Mouse (Mus musculus): Measurements from ENCODE around the gene Vdac2. TPM values are rescaled to one million over a fixed set of nuclear protein-coding genes. Genes with fewer than 3 reads are reported as not detected.
A peak's percentile ranks its signal among the peaks of the same experiment; 100 is the strongest.

The Vdac2 gene
- polyA plus RNA-seq, 1 experiment from 2014 or later = 276 TPM

GRCm38 (mm10) chr14:21806631-21807160 lies 18.3 kb upstream of the Vdac2 start:
- Histone ChIP-seq H3K4me3 (ENCODE audit: low read depth, low read length) (no peak overlapping the region), H3K27me3 (ENCODE audit: control insufficient read depth, insufficient read depth, low read length) (no peaks in the 10 kb centered on the region), H3K4me2 (replicated peaks; ENCODE audit: low read depth) (no peak overlapping the region), H3K4me1 (replicated peaks; ENCODE audit: control insufficient read depth, insufficient read depth) (no peaks in the 10 kb centered on the region), H3K27ac (replicated peaks) (peak overlapping the region; percentile 85), H3K36me3 (ENCODE audit: control insufficient read depth, insufficient read depth, low read length) (no peaks in the 10 kb centered on the region), H3K9me3 (ENCODE audit: control insufficient read depth, low read length) (no peaks in the 10 kb centered on the region), H3K9ac (ENCODE audit: low read length) (no peak overlapping the region)
- WGBS = 44% methylated on average over 3 of the region's 3 CpGs
- ATAC-seq (ENCODE audit: low FRiP score, low TSS enrichment) (peak; percentile 91), DNase-seq (ENCODE audit: low spot score) (peak; percentile 71)
- TF ChIP-seq EP300 (optimal IDR thresholded peaks at IDR 0.05) (no peak), CTCF (IDR thresholded peaks at IDR 0.05; ENCODE audit: low read depth) (no peak)

- Histone ChIP-seq H3K9ac (ENCODE audit: low read length) (no peak overlapping the region), H3K27me3 (ENCODE audit: control insufficient read depth, insufficient read depth, low read length) (no peaks in the 10 kb centered on the region), H3K9me3 (ENCODE audit: control insufficient read depth, low read length) (no peaks in the 10 kb centered on the region), H3K4me3 (ENCODE audit: low read depth, low read length) (no peak overlapping the region), H3K36me3 (ENCODE audit: control insufficient read depth, insufficient read depth, low read length) (no peaks in the 10 kb centered on the region), H3K27ac (replicated peaks) (peak overlapping the region; percentile 85), H3K4me1 (replicated peaks; ENCODE audit: control insufficient read depth, insufficient read depth) (no peaks in the 10 kb centered on the region), H3K4me2 (replicated peaks; ENCODE audit: low read depth) (no peak overlapping the region)
- DNase-seq (ENCODE audit: low spot score) (peak; percentile 86), ATAC-seq (ENCODE audit: low FRiP score, low TSS enrichment) (peak; percentile 87)
- TF ChIP-seq EP300 (optimal IDR thresholded peaks at IDR 0.05) (no peak), CTCF (IDR thresholded peaks at IDR 0.05; ENCODE audit: low read depth) (no peak)
- 54% methylated on average over 8 of the region's 8 CpGs for WGBS
Observed at GRCm38 (mm10) chr14:21808208-21808922, 16.7 kb upstream of the Vdac2 start.

GRCm38 (mm10) chr14:21809418-21809817 lies 15.6 kb upstream of the Vdac2 start:
- TF ChIP-seq CTCF (IDR thresholded peaks at IDR 0.05; ENCODE audit: low read depth) (no peak), EP300 (optimal IDR thresholded peaks at IDR 0.05) (no peak)
- DNase-seq (ENCODE audit: low spot score) (no peak), ATAC-seq (ENCODE audit: low FRiP score, low TSS enrichment) (no peak)
- no peaks in the 10 kb centered on the region for H3K27me3 ChIP-seq (ENCODE audit: control insufficient read depth, insufficient read depth, low read length)
- 79% methylated on average over 2 of the region's 2 CpGs for WGBS
- H3K27ac ChIP-seq (replicated peaks) = no peak overlapping the region
- no peak overlapping the region for H3K4me3 ChIP-seq (ENCODE audit: low read depth, low read length)
- H3K4me2 ChIP-seq (replicated peaks; ENCODE audit: low read depth) = no peak overlapping the region
- H3K4me1 ChIP-seq (replicated peaks; ENCODE audit: control insufficient read depth, insufficient read depth) = no peaks in the 10 kb centered on the region
- no peak overlapping the region for H3K9ac ChIP-seq (ENCODE audit: low read length)
- H3K9me3 ChIP-seq (ENCODE audit: control insufficient read depth, low read length) = no peaks in the 10 kb centered on the region
- H3K36me3 ChIP-seq (ENCODE audit: control insufficient read depth, insufficient read depth, low read length) = no peaks in the 10 kb centered on the region

GRCm38 (mm10) chr14:21811301-21811700 lies 13.7 kb upstream of the Vdac2 start:
- no peak overlapping the region for H3K9ac ChIP-seq (ENCODE audit: low read length)
- no peaks in the 10 kb centered on the region for H3K4me1 ChIP-seq (replicated peaks; ENCODE audit: control insufficient read depth, insufficient read depth)
- H3K27me3 ChIP-seq (ENCODE audit: control insufficient read depth, insufficient read depth, low read length) = no peaks in the 10 kb centered on the region
- no peak for DNase-seq (ENCODE audit: low spot score)
- no peak overlapping the region for H3K4me2 ChIP-seq (replicated peaks; ENCODE audit: low read depth)
- no peaks in the 10 kb centered on the region for H3K9me3 ChIP-seq (ENCODE audit: control insufficient read depth, low read length)
- no peak overlapping the region for H3K27ac ChIP-seq (replicated peaks)
- no peak for ATAC-seq (ENCODE audit: low FRiP score, low TSS enrichment)
- no peaks in the 10 kb centered on the region for H3K36me3 ChIP-seq (ENCODE audit: control insufficient read depth, insufficient read depth, low read length)
- H3K4me3 ChIP-seq (ENCODE audit: low read depth, low read length) = no peak overlapping the region
- TF ChIP-seq EP300 (optimal IDR thresholded peaks at IDR 0.05) (no peak), CTCF (IDR thresholded peaks at IDR 0.05; ENCODE audit: low read depth) (no peak)
- WGBS = 88% methylated on average over 4 of the region's 4 CpGs

- Histone ChIP-seq H3K36me3 (ENCODE audit: control insufficient read depth, insufficient read depth, low read length) (no peaks in the 10 kb centered on the region), H3K9me3 (ENCODE audit: control insufficient read depth, low read length) (no peaks in the 10 kb centered on the region), H3K4me3 (ENCODE audit: low read depth, low read length) (no peak overlapping the region), H3K4me1 (replicated peaks; ENCODE audit: control insufficient read depth, insufficient read depth) (no peaks in the 10 kb centered on the region), H3K4me2 (replicated peaks; ENCODE audit: low read depth) (no peak overlapping the region), H3K9ac (ENCODE audit: low read length) (no peak overlapping the region), H3K27ac (replicated peaks) (no peak overlapping the region), H3K27me3 (ENCODE audit: control insufficient read depth, insufficient read depth, low read length) (no peaks in the 10 kb centered on the region)
- WGBS = 78% methylated on average over 10 of the region's 10 CpGs
- TF ChIP-seq CTCF (IDR thresholded peaks at IDR 0.05; ENCODE audit: low read depth) (no peak), EP300 (optimal IDR thresholded peaks at IDR 0.05) (no peak)
- no peak for DNase-seq (ENCODE audit: low spot score)
- no peak for ATAC-seq (ENCODE audit: low FRiP score, low TSS enrichment)
Observed at GRCm38 (mm10) chr14:21811744-21812393, 13.2 kb upstream of the Vdac2 start.
